Mouse (Mus musculus) olfactory bulb, adult 2 months (tissue): ENCODE results near the gene Csnk1g1.

Source experiments
- CTCF ChIP-seq: fragments of 200-500 bp; IDR thresholded peaks from 2 replicates; pipeline ENCODE4 v1.5.1; 2012; ENCODE audit warnings: low read depth, mild to moderate bottlenecking, low read length, moderate library complexity; ENCODE audit not compliant: insufficient read depth
- POLR2A ChIP-seq: fragments of 200-500 bp; IDR thresholded peaks from 2 replicates; pipeline ENCODE4 v1.6.1; 2012; ENCODE audit warnings: mild to moderate bottlenecking, low read depth, low read length, moderate library complexity; ENCODE audit not compliant: insufficient read depth

- TF ChIP-seq CTCF (no peak), POLR2A (no peak)
These were observed 5.8 kb upstream of the Csnk1g1 start for GRCm38 (mm10) chr9:65902879-65903278.
